Comparison of ENCODE assay signal across 9 mouse cellular contexts in the genomic region with DNA sequence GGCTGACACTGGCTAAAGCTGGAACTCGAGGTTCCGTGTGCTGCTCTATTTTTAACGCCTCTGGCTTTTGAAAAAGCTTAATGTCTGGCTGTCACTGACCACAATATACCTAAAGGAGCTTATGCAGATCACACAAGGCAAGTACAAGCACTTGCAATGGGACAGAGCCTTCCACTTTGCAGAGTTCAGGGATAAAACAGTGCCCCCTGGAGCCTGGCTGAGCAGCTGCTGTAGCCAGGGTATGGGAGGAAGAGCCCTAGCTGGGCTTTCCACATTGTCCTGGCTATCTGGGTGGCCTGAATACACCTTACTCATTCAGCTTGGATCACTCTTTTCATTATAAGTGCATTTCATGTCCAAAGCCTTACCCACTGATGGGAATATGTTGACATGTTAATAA. TPM values are rescaled to one million over a fixed set of nuclear protein-coding genes. Genes with fewer than 3 reads are reported as not detected.
A peak's percentile ranks its signal among the peaks of the same experiment; 100 is the strongest.
DNase-seq lines count a peak whose midpoint lies in the region; ATAC-seq lines count a peak whose summit lies in the region.
"Had no signal": no experiment of that assay in that cellular context is flagged by ENCODE, and none has a peak within 500 bp of the region (broad histone marks: within the 10 kb centered on the region; RNA-seq: fewer than 3 reads in every experiment).

No protein-coding gene starts in this region.

- no peak for DNase-seq in heart, adult 11 months
- DNase-seq in 3T3-L1 (ENCODE audit: low read depth, low spot score) (peak; percentile 44), NIH3T3 (ENCODE audit: low read depth) (peak; percentile 29)
- DNase-seq in limb, embryonic 10.5 days (ENCODE audit: low spot score), result peak; percentile 36
- DNase-seq in left cerebral cortex, postnatal 25 days (ENCODE audit: low spot score in 2 of 2), result no peak
- no peak for DNase-seq in yolk sac, embryonic 10.5 days (ENCODE audit: low spot score)
- no peak for DNase-seq in layer of hippocampus, postnatal 14 days (ENCODE audit: low spot score in 2 of 2)

- 55% methylated on average over 3 of the region's 3 CpGs for WGBS in heart, embryonic 11.5 days (ENCODE audit: insufficient replicate concordance)
- 94% methylated on average over 3 of the region's 3 CpGs for WGBS in limb, embryonic 10.5 days

- no peaks in the 10 kb centered on the region for H3K27me3 ChIP-seq in heart, embryonic 11.5 days (ENCODE audit: control insufficient read depth, insufficient read depth, low read length)
- H3K27me3 ChIP-seq in limb, embryonic 10.5 days (ENCODE audit: low read depth, poor library complexity, severe bottlenecking), result no peaks in the 10 kb centered on the region

- no peaks in the 10 kb centered on the region for H3K9me3 ChIP-seq in heart, embryonic 11.5 days (replicated peaks; ENCODE audit: control insufficient read depth, low read length)
- H3K9me3 ChIP-seq in limb, embryonic 10.5 days (replicated peaks), result no peaks in the 10 kb centered on the region
- H3K9me3 ChIP-seq: forebrain, embryonic 10.5 days had no signal

- H3K27ac ChIP-seq in heart, embryonic 11.5 days (ENCODE audit: low read depth, low read length), result no peak overlapping the region
- no peak overlapping the region for H3K27ac ChIP-seq in limb, embryonic 10.5 days
- H3K27ac ChIP-seq: forebrain, embryonic 10.5 days had no signal

- peak; percentile 58; the same call in 1 of the 2 replicates for ATAC-seq in heart, embryonic 11.5 days (replicated peaks; ENCODE audit: insufficient number of reproducible peaks, low FRiP score, low TSS enrichment)

- H3K36me3 ChIP-seq in heart, embryonic 11.5 days (ENCODE audit: control insufficient read depth, insufficient read depth, low read length), result peaks cover 2% of the 10 kb centered on the region; the same call in 1 of the 2 replicates
- H3K36me3 ChIP-seq in limb, embryonic 10.5 days, result peaks cover 80% of the 10 kb centered on the region

- no peak overlapping the region for H3K4me3 ChIP-seq in heart, embryonic 11.5 days (ENCODE audit: low read depth, low read length)
- no peak overlapping the region for H3K4me3 ChIP-seq in limb, embryonic 10.5 days
- H3K4me3 ChIP-seq: forebrain, embryonic 10.5 days had no signal

- no peak overlapping the region for H3K4me2 ChIP-seq in heart, embryonic 11.5 days

- H3K9ac ChIP-seq in heart, embryonic 11.5 days (ENCODE audit: low read depth, low read length), result no peak overlapping the region

- intact Hi-C loops in left cerebral cortex, postnatal 25 days (cut with DNase I), result no loop called here

- peaks cover 9% of the 10 kb centered on the region; the same call in 1 of the 2 replicates for H3K4me1 ChIP-seq in heart, embryonic 11.5 days (ENCODE audit: control insufficient read depth, insufficient read depth, low read length)
- H3K4me1 ChIP-seq in limb, embryonic 10.5 days, result no peaks in the 10 kb centered on the region
- H3K4me1 ChIP-seq: forebrain, embryonic 10.5 days had no signal

RNA-seq across cellular contexts. Expression of a gene that starts 8.3 kb away (rescaled TPM):
- polyA plus RNA-seq in heart, embryonic 11.5 days (2014; fragmentation: Nextera tagmentation; extraction: Ambion mirVana), result 7.0 and 9.9 TPM in 2 replicates
- 14.1 and 14.2 TPM in 2 replicates for polyA plus RNA-seq in limb, embryonic 10.5 days (2016; fragmentation: Nextera tagmentation; extraction: Ambion mirVana)
- total RNA-seq in left cerebral cortex, postnatal 25 days (2021), result 10 to 100 TPM; 13.7 to 14.4 TPM
- total RNA-seq in layer of hippocampus, postnatal 14 days (2021), result 10 to 100 TPM; 13.2 to 15.7 TPM

RNA-seq across cellular contexts. Expression of a gene that starts 24.6 kb away (rescaled TPM):
- polyA plus RNA-seq in heart, embryonic 11.5 days (2014; fragmentation: Nextera tagmentation; extraction: Ambion mirVana), result 1.3 and 1.9 TPM in 2 replicates
- 0.16 and 0.43 TPM in 2 replicates for polyA plus RNA-seq in limb, embryonic 10.5 days (2016; fragmentation: Nextera tagmentation; extraction: Ambion mirVana)
- total RNA-seq in left cerebral cortex, postnatal 25 days (2021), result 1 to 10 TPM; 1.6 to 1.8 TPM
- 1 to 10 TPM in 1 of 2 experiments, under 1 TPM in 1; 0.74 to 1.5 TPM for total RNA-seq in layer of hippocampus, postnatal 14 days (2021)

Comparison
In these comparisons a context has a peak if more than half of its experiments do, and no peak if none do; other contexts are left out.
1. DNase-seq: peak in 3T3-L1 (single experiment), NIH3T3 (single experiment) and limb, embryonic 10.5 days (single experiment); none in heart, adult 11 months (single experiment), left cerebral cortex, postnatal 25 days (0 of 2), yolk sac, embryonic 10.5 days (single experiment) and layer of hippocampus, postnatal 14 days (0 of 2).